Comparison of ENCODE assay signal across 15 mouse cellular contexts in genomic region chr14:119283951-119284350, GRCm38 (mm10).
DNase-seq lines count a peak whose midpoint lies in the region; ATAC-seq and TF ChIP-seq lines count a peak whose summit lies in the region.
"Had no signal": no experiment of that assay in that cellular context is flagged by ENCODE, and none has a peak within 500 bp of the region (broad histone marks: within the 10 kb centered on the region; RNA-seq: fewer than 3 reads in every experiment).

No protein-coding gene starts in this region.

- H3K9ac ChIP-seq in liver, embryonic 14.5 days (replicated peaks) = no peak overlapping the region
- no peak overlapping the region for H3K9ac ChIP-seq in liver, embryonic 12.5 days
- H3K9ac ChIP-seq in CH12.LX (ENCODE audit: insufficient read depth, low read depth) = no peak overlapping the region

- H3K4me3 ChIP-seq in liver, embryonic 14.5 days (ENCODE audit: insufficient read depth in 1 of 2, low read depth in 2 of 2, low read length in 2 of 2) = no peak overlapping the region
- H3K4me3 ChIP-seq in liver, embryonic 12.5 days = no peak overlapping the region
- H3K4me3 ChIP-seq in CH12.LX (replicated peaks in 1 of 3; ENCODE audit: low read depth in 2 of 3, low read length in 2 of 3, poor library complexity in 1 of 3) = no peak overlapping the region
- H3K4me3 ChIP-seq: embryonic facial prominence, embryonic 10.5 days had no signal

- no peaks in the 10 kb centered on the region for H3K79me2 ChIP-seq in CH12.LX (replicated peaks; ENCODE audit: control insufficient read depth, extremely low read depth, insufficient read depth, poor library complexity, severe bottlenecking)

- 69% methylated on average over 3 of the region's 3 CpGs for WGBS in liver, embryonic 14.5 days (ENCODE audit: insufficient replicate concordance)
- 66% methylated on average over 3 of the region's 3 CpGs for WGBS in liver, embryonic 12.5 days (ENCODE audit: insufficient replicate concordance)

- TF ChIP-seq CTCF in liver, embryonic 14.5 days (IDR thresholded peaks at IDR 0.05; ENCODE audit: low read depth) = peak; percentile 33; the same call in 1 of the 2 replicates
- TF ChIP-seq CTCF in CH12.LX (conservative IDR thresholded peaks at IDR 0.05 in 1 of 2, IDR thresholded peaks at IDR 0.05 in 1 of 2; ENCODE audit: low read depth in 2 of 2, low read length in 2 of 2) = peak; percentile 32 to 60; a peak in 3 of 4 replicates
- peak; percentile 21; the same call in 1 of the 2 replicates for TF ChIP-seq CTCF in brain, embryonic 14.5 days (IDR thresholded peaks at IDR 0.05; ENCODE audit: borderline replicate concordance, extremely low read depth, insufficient read depth, insufficient read length)

- no peak for TF ChIP-seq POLR2A in CH12.LX (IDR thresholded peaks at IDR 0.05; ENCODE audit: low read depth, low read length)
- no peak for TF ChIP-seq POLR2A in brain, embryonic 14.5 days (IDR thresholded peaks at IDR 0.05; ENCODE audit: borderline replicate concordance, extremely low read depth, insufficient read depth, insufficient read length, poor library complexity, severe bottlenecking)

- no peaks in the 10 kb centered on the region for H3K27me3 ChIP-seq in liver, embryonic 14.5 days (ENCODE audit: control insufficient read depth, insufficient read depth, low read length)
- H3K27me3 ChIP-seq in liver, embryonic 12.5 days (replicated peaks) = no peaks in the 10 kb centered on the region
- H3K27me3 ChIP-seq in CH12.LX (replicated peaks) = no peaks in the 10 kb centered on the region

- no peak for TF ChIP-seq EP300 in liver, embryonic 14.5 days (IDR thresholded peaks at IDR 0.05; ENCODE audit: low read depth)
- TF ChIP-seq EP300 in CH12.LX (IDR thresholded peaks at IDR 0.05; ENCODE audit: low read length) = no peak

- dilution Hi-C loops in CH12.LX (cut with MboI; ENCODE audit: extremely low pct_ligation_motif_present, extremely low pct_unique_long_range_greater_than_20kb, low sequenced_read_pairs) = no loop called here

- no peak for ATAC-seq in liver, embryonic 14.5 days (ENCODE audit: insufficient read depth)
- ATAC-seq in liver, embryonic 12.5 days = no peak

- H3K4me1 ChIP-seq in liver, embryonic 14.5 days (replicated peaks; ENCODE audit: control insufficient read depth in 2 of 2, insufficient read depth in 2 of 2, low read length in 1 of 2) = no peaks in the 10 kb centered on the region
- H3K4me1 ChIP-seq in liver, embryonic 12.5 days = no peaks in the 10 kb centered on the region
- H3K4me1 ChIP-seq in CH12.LX (ENCODE audit: control insufficient read depth in 1 of 2, insufficient read depth in 2 of 2) = no peaks in the 10 kb centered on the region
- H3K4me1 ChIP-seq: embryonic facial prominence, embryonic 10.5 days had no signal

- H3K9me3 ChIP-seq in liver, embryonic 14.5 days (ENCODE audit: control insufficient read depth, low read length) = no peaks in the 10 kb centered on the region
- H3K9me3 ChIP-seq in liver, embryonic 12.5 days (replicated peaks) = no peaks in the 10 kb centered on the region
- H3K9me3 ChIP-seq in CH12.LX (replicated peaks; ENCODE audit: low read length) = peaks cover 2% of the 10 kb centered on the region
- H3K9me3 ChIP-seq: embryonic facial prominence, embryonic 10.5 days had no signal

- in situ Hi-C loops in CH12.LX (cut with MboI; ENCODE audit: low pct_ligation_motif_present, low pct_unique_long_range_greater_than_20kb, low sequenced_read_pairs) = no loop called here

- H3K27ac ChIP-seq in liver, embryonic 14.5 days = no peak overlapping the region
- H3K27ac ChIP-seq in liver, embryonic 12.5 days = no peak overlapping the region
- no peak overlapping the region for H3K27ac ChIP-seq in CH12.LX (ENCODE audit: insufficient read depth, low read depth)
- H3K27ac ChIP-seq: embryonic facial prominence, embryonic 10.5 days had no signal

- H3K4me2 ChIP-seq in liver, embryonic 14.5 days (ENCODE audit: low read depth) = no peak overlapping the region
- no peak overlapping the region for H3K4me2 ChIP-seq in liver, embryonic 12.5 days
- H3K4me2 ChIP-seq in CH12.LX (ENCODE audit: insufficient read depth, low read depth, poor library complexity, severe bottlenecking) = no peak overlapping the region

- TF ChIP-seq RAD21 in CH12.LX (IDR thresholded peaks at IDR 0.05; ENCODE audit: low read depth, low read length) = peak; percentile 25

- peak; percentile 5 for DNase-seq in embryo, embryonic 10.5 days (ENCODE audit: low spot score)
- no peak for DNase-seq in embryo, embryonic 11 days
- DNase-seq in liver, embryonic 14.5 days (ENCODE audit: low read depth in 3 of 3, low spot score in 3 of 3) = no peak
- peak; percentile 13 for DNase-seq in CH12.LX (ENCODE audit: extremely low read depth)
- no peak for DNase-seq in brain, embryonic 14.5 days (ENCODE audit: low read depth)
- no peak for DNase-seq in cerebellum, adult 18-20 months
- no peak for DNase-seq in testis, postnatal 10 days (ENCODE audit: low spot score)
- DNase-seq: B cell, adult 2 months; cerebellum, adult 11 months; heart, postnatal 4 days; kidney, adult 11 months; left cerebral cortex, postnatal 4 days; right cerebral cortex, postnatal 25 days had no signal

- H3K36me3 ChIP-seq in liver, embryonic 14.5 days (replicated peaks; ENCODE audit: control insufficient read depth, insufficient read depth, low read depth) = no peaks in the 10 kb centered on the region
- H3K36me3 ChIP-seq in liver, embryonic 12.5 days = no peaks in the 10 kb centered on the region
- H3K36me3 ChIP-seq in CH12.LX (replicated peaks in 1 of 2; ENCODE audit: control insufficient read depth in 1 of 2, insufficient read depth in 1 of 2, low read length in 1 of 2) = no peaks in the 10 kb centered on the region
- H3K36me3 ChIP-seq: embryonic facial prominence, embryonic 10.5 days had no signal

TF ChIP-seq in CH12.LX, 34 proteins besides CTCF, POLR2A, EP300 and RAD21:
- TF ChIP-seq JUND (conservative IDR thresholded peaks at IDR 0.05; ENCODE audit: low read depth, low read length) (no peak), JUN (IDR thresholded peaks at IDR 0.05; ENCODE audit: insufficient read depth, low read depth, low read length) (no peak), MAZ (IDR thresholded peaks at IDR 0.05; ENCODE audit: low read depth, low read length) (no peak), ETS1 (conservative IDR thresholded peaks at IDR 0.05; ENCODE audit: low read depth, low read length) (no peak), ZKSCAN1 (IDR thresholded peaks at IDR 0.05; ENCODE audit: borderline replicate concordance, low read depth, low read length) (no peak), HCFC1 (IDR thresholded peaks at IDR 0.05; ENCODE audit: low read depth, low read length) (no peak), ZNF384 (IDR thresholded peaks at IDR 0.05; ENCODE audit: low read depth, low read length) (no peak), SIN3A (IDR thresholded peaks at IDR 0.05; ENCODE audit: low read length) (no peak), SMC3 (IDR thresholded peaks at IDR 0.05; ENCODE audit: low read depth, low read length) (peak; percentile 49)

Comparison
In these comparisons a context has a peak if more than half of its experiments do, and no peak if none do; other contexts are left out.
1. DNase-seq: peak in embryo, embryonic 10.5 days (single experiment) and CH12.LX (single experiment); none in embryo, embryonic 11 days (single experiment), liver, embryonic 14.5 days (0 of 3), brain, embryonic 14.5 days (single experiment), cerebellum, adult 18-20 months (0 of 2) and testis, postnatal 10 days (single experiment).
2. Peak in every context shown above with its lines, with median percentiles within 50 percentile points of each other: CTCF ChIP-seq.